Mouse (Mus musculus): ENCODE results near the gene Sstr3.

GRCm38 (mm10) chr15:78521331-78521730 is 23.2 kb downstream of the Sstr3 start:
- TF ChIP-seq CTCF (IDR thresholded peaks at IDR 0.05), result no peak
- no peak for TF ChIP-seq EP300 (IDR thresholded peaks at IDR 0.05)
